Mouse (Mus musculus) cerebellum, adult 18-20 months (tissue): ENCODE measurements around the gene Tmed1.
A peak's percentile ranks its signal among the peaks of the same experiment; 100 is the strongest.
"Not testable (repeated sequence)": the region's sequence is repeated elsewhere in the genome, so short reads cannot be mapped to it uniquely, and the experiment has no call there.

Experiments
- DNase-seq, 2 experiments: peaks; one replicate each; pipeline ENCODE4 v3.0.0; 2021

Tmed1 gene

GRCm38 (mm10) chr9:21509772-21510688, at the start of gene Tmed1:
Tmed1 (minus strand) TSS chr9:21510252.
- peak; percentile 94 to 97 for DNase-seq

- DNase-seq: no peak
These were observed 49.1 kb upstream of the Tmed1 start for GRCm38 (mm10) chr9:21559151-21559550.

GRCm38 (mm10) chr9:21558366-21558765, 48.3 kb upstream of the Tmed1 start:
- DNase-seq: no peak

- DNase-seq: no peak
These were observed 47.5 kb upstream of the Tmed1 start for GRCm38 (mm10) chr9:21557556-21557955.

GRCm38 (mm10) chr9:21556996-21557395, 46.9 kb upstream of the Tmed1 start:
- no peak for DNase-seq

- no peak for DNase-seq
These were observed 45.2 kb upstream of the Tmed1 start for GRCm38 (mm10) chr9:21555198-21555742.

GRCm38 (mm10) chr9:21553607-21554273, 43.7 kb upstream of the Tmed1 start:
- no peak for DNase-seq

- DNase-seq: peak in 1 of 2 experiments; percentile 25
These were observed 41.0 kb upstream of the Tmed1 start for GRCm38 (mm10) chr9:21551049-21551448.

GRCm38 (mm10) chr9:21547075-21547941, 37.3 kb upstream of the Tmed1 start:
- peak; percentile 56 to 58 for DNase-seq

- no peak for DNase-seq
These were observed 36.7 kb upstream of the Tmed1 start, which contains the start of gene Carm1 for GRCm38 (mm10) chr9:21546789-21547074. Carm1 (plus strand) TSS chr9:21546894.

- peak; percentile 99 for DNase-seq
These were observed 36.1 kb upstream of the Tmed1 start for GRCm38 (mm10) chr9:21545916-21546788.

- DNase-seq: peak in 1 of 2 experiments; percentile 21
These were observed 35.4 kb upstream of the Tmed1 start for GRCm38 (mm10) chr9:21545351-21545915.

- not testable (repeated sequence) for DNase-seq
These were observed 31.9 kb upstream of the Tmed1 start for GRCm38 (mm10) chr9:21542001-21542400.

- DNase-seq: no peak
These were observed 30.1 kb upstream of the Tmed1 start for GRCm38 (mm10) chr9:21539981-21540753.

- no peak for DNase-seq
These were observed 27.0 kb upstream of the Tmed1 start for GRCm38 (mm10) chr9:21537009-21537408.

GRCm38 (mm10) chr9:21536501-21536900, 26.4 kb upstream of the Tmed1 start:
- DNase-seq: no peak

GRCm38 (mm10) chr9:21527917-21528324, 17.9 kb upstream of the Tmed1 start:
- DNase-seq: no peak

- DNase-seq: no peak
These were observed 17.2 kb upstream of the Tmed1 start for GRCm38 (mm10) chr9:21527100-21527801.

- no peak for DNase-seq
These were observed 16.5 kb upstream of the Tmed1 start for GRCm38 (mm10) chr9:21526634-21526944.
